Comparison of ENCODE assay signal across 17 mouse cellular contexts in the genomic region with DNA sequence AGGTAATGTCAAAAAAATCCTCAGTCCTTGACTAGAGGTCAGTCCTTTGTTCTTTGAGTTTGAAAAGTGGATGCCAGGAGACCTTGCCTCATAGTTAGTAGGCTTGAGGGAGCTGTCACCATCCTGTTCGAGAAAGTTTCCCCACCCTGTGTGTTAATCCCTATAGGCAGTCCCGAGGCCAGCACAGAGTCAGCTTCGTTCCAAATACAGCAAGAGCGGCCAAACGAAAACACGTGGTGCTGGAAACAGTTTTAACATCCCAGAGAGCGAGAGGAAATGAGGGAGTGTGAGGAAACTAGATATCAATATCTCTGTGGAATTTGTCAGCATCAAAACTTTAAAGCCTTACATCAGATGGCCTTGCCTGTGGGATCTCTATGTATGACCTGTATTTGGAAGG. TPM values are rescaled to one million over a fixed set of nuclear protein-coding genes. Genes with fewer than 3 reads are reported as not detected.
DNase-seq lines count a peak whose midpoint lies in the region; ATAC-seq lines count a peak whose summit lies in the region.
"Had no signal": no experiment of that assay in that cellular context is flagged by ENCODE, and none has a peak within 500 bp of the region (broad histone marks: within the 10 kb centered on the region; RNA-seq: fewer than 3 reads in every experiment).

No protein-coding gene starts in this region.

- no peak overlapping the region for H3K4me3 ChIP-seq in heart, embryonic 11.5 days (ENCODE audit: low read depth, low read length)
- no peak overlapping the region for H3K4me3 ChIP-seq in forebrain, embryonic 15.5 days
- H3K4me3 ChIP-seq: erythroblast, embryonic 14.5 days; hindbrain, embryonic 12.5 days; intestine, embryonic 15.5 days had no signal

- 43% methylated on average over 7 of the region's 7 CpGs for WGBS in heart, embryonic 11.5 days (ENCODE audit: insufficient replicate concordance)
- WGBS in forebrain, embryonic 15.5 days = 67% methylated on average over 7 of the region's 7 CpGs

- DNase-seq in heart, adult 18-20 months = peak; percentile 33 to 40
- peak; percentile 37 for DNase-seq in urinary bladder, postnatal 14 days (ENCODE audit: low spot score)
- no peak for DNase-seq in urinary bladder, postnatal 10 days (ENCODE audit: low spot score)
- DNase-seq in heart, adult 9 months (ENCODE audit: low spot score in 2 of 2) = peak; percentile 21 to 33
- peak; percentile 6 for DNase-seq in lung, postnatal 36 days
- no peak for DNase-seq in c-Kit-positive CD71-positive TER-119-positive erythroid progenitor cells, embryonic 14.5 days (ENCODE audit: low spot score)
- DNase-seq: B cell, adult 2 months; cerebellum, adult 18-20 months; liver; midbrain, embryonic 14.5 days had no signal

- H3K4me1 ChIP-seq in heart, embryonic 11.5 days (ENCODE audit: control insufficient read depth, insufficient read depth, low read length) = no peaks in the 10 kb centered on the region
- no peaks in the 10 kb centered on the region for H3K4me1 ChIP-seq in forebrain, embryonic 15.5 days
- H3K4me1 ChIP-seq: hindbrain, embryonic 12.5 days; intestine, embryonic 15.5 days had no signal

- H3K9ac ChIP-seq in heart, embryonic 11.5 days (ENCODE audit: low read depth, low read length) = no peak overlapping the region
- no peak overlapping the region for H3K9ac ChIP-seq in forebrain, embryonic 15.5 days (replicated peaks)
- H3K9ac ChIP-seq: hindbrain, embryonic 12.5 days; intestine, embryonic 15.5 days had no signal

- H3K9me3 ChIP-seq in heart, embryonic 11.5 days (replicated peaks; ENCODE audit: control insufficient read depth, low read length) = no peaks in the 10 kb centered on the region
- no peaks in the 10 kb centered on the region for H3K9me3 ChIP-seq in forebrain, embryonic 15.5 days
- H3K9me3 ChIP-seq: hindbrain, embryonic 12.5 days; intestine, embryonic 15.5 days had no signal

- H3K27me3 ChIP-seq in heart, embryonic 11.5 days (ENCODE audit: control insufficient read depth, insufficient read depth, low read length) = no peaks in the 10 kb centered on the region
- no peaks in the 10 kb centered on the region for H3K27me3 ChIP-seq in forebrain, embryonic 15.5 days
- H3K27me3 ChIP-seq: hindbrain, embryonic 12.5 days; intestine, embryonic 15.5 days had no signal

- no peaks in the 10 kb centered on the region for H3K36me3 ChIP-seq in heart, embryonic 11.5 days (ENCODE audit: control insufficient read depth, insufficient read depth, low read length)
- no peaks in the 10 kb centered on the region for H3K36me3 ChIP-seq in forebrain, embryonic 15.5 days
- H3K36me3 ChIP-seq: hindbrain, embryonic 12.5 days; intestine, embryonic 15.5 days had no signal

- H3K27ac ChIP-seq in heart, embryonic 11.5 days (ENCODE audit: low read depth, low read length) = no peak overlapping the region
- H3K27ac ChIP-seq in forebrain, embryonic 15.5 days (replicated peaks) = no peak overlapping the region
- H3K27ac ChIP-seq: hindbrain, embryonic 12.5 days; intestine, embryonic 15.5 days had no signal

- no peak for ATAC-seq in heart, embryonic 11.5 days (replicated peaks; ENCODE audit: insufficient number of reproducible peaks, low FRiP score, low TSS enrichment)
- no peak for ATAC-seq in forebrain, embryonic 15.5 days (replicated peaks)
- ATAC-seq: forebrain, embryonic 16.5 days; intestine, embryonic 15.5 days; Patski had no signal

- no peak overlapping the region for H3K4me2 ChIP-seq in heart, embryonic 11.5 days
- H3K4me2 ChIP-seq in forebrain, embryonic 15.5 days (replicated peaks) = no peak overlapping the region
- H3K4me2 ChIP-seq: hindbrain, embryonic 12.5 days; intestine, embryonic 15.5 days had no signal

RNA-seq across cellular contexts. Expression of a gene that starts 39.0 kb away (rescaled TPM):
- total RNA-seq in heart, adult 18-20 months (2021) = 1 to 10 TPM; 1.9 to 2.5 TPM
- polyA plus RNA-seq in heart, embryonic 11.5 days (2014; fragmentation: Nextera tagmentation; extraction: Ambion mirVana) = 0.59 and 0.63 TPM in 2 replicates
- 7.0 and 9.2 TPM in 2 replicates for polyA plus RNA-seq in forebrain, embryonic 15.5 days (2015; fragmentation: Nextera tagmentation; extraction: Ambion mirVana)
- polyA plus RNA-seq: erythroblast, embryonic 14.5 days had no signal

Comparison
In these comparisons a context has a peak if more than half of its experiments do, and no peak if none do; other contexts are left out.
1. DNase-seq: peak in heart, adult 18-20 months (2 of 2), urinary bladder, postnatal 14 days (single experiment), heart, adult 9 months (2 of 2) and lung, postnatal 36 days (single experiment); none in urinary bladder, postnatal 10 days (single experiment) and c-Kit-positive CD71-positive TER-119-positive erythroid progenitor cells, embryonic 14.5 days (single experiment).